Mouse (Mus musculus): ENCODE measurements around the gene S100a6.

GRCm38 (mm10) chr3:90599401-90599800 lies 13.3 kb upstream of the S100a6 start:
- TF ChIP-seq POLR2A (IDR thresholded peaks at IDR 0.05; ENCODE audit: borderline replicate concordance, low read depth, low read length) (no peak), CTCF (IDR thresholded peaks at IDR 0.05; ENCODE audit: low read depth, low read length) (no peak)

Measured in bone marrow macrophage, adult 2 months (primary cell).